25 mouse cellular contexts compared by ENCODE assay signal in genomic region chr17:82606642-82607175, GRCm38 (mm10).
DNase-seq lines count a peak whose midpoint lies in the region; ATAC-seq and TF ChIP-seq lines count a peak whose summit lies in the region.
"Had no signal": no experiment of that assay in that cellular context is flagged by ENCODE, and none has a peak within 500 bp of the region (broad histone marks: within the 10 kb centered on the region; RNA-seq: fewer than 3 reads in every experiment).

No protein-coding gene starts in this region.

- H3K4me2 ChIP-seq in embryonic facial prominence, embryonic 14.5 days (ENCODE audit: low read depth, low read length): no peak overlapping the region
- H3K4me2 ChIP-seq: embryonic facial prominence, embryonic 13.5 days; forebrain, embryonic 13.5 days; heart, embryonic 11.5 days; kidney, embryonic 15.5 days; limb, embryonic 12.5 days; liver, embryonic 13.5 days had no signal

- no peak overlapping the region for H3K27ac ChIP-seq in embryonic facial prominence, embryonic 14.5 days (replicated peaks; ENCODE audit: low read depth, low read length)
- no peak overlapping the region for H3K27ac ChIP-seq in embryonic facial prominence, embryonic 10.5 days (replicated peaks)
- H3K27ac ChIP-seq: embryonic facial prominence, embryonic 13.5 days; forebrain, embryonic 13.5 days; gastrocnemius, adult 2 months; kidney, embryonic 15.5 days; limb, embryonic 12.5 days; liver, embryonic 13.5 days; macrophage; midbrain, embryonic 10.5 days had no signal

- H3K4me1 ChIP-seq in embryonic facial prominence, embryonic 14.5 days (ENCODE audit: control insufficient read depth, insufficient read depth, low read length): no peaks in the 10 kb centered on the region
- H3K4me1 ChIP-seq in embryonic facial prominence, embryonic 10.5 days: no peaks in the 10 kb centered on the region
- H3K4me1 ChIP-seq: embryonic facial prominence, embryonic 13.5 days; forebrain, embryonic 13.5 days; kidney, embryonic 15.5 days; limb, embryonic 12.5 days; liver, embryonic 13.5 days; midbrain, embryonic 10.5 days had no signal

- no peaks in the 10 kb centered on the region for H3K27me3 ChIP-seq in embryonic facial prominence, embryonic 14.5 days (replicated peaks; ENCODE audit: control insufficient read depth, insufficient read depth, low read length)
- H3K27me3 ChIP-seq in embryonic facial prominence, embryonic 10.5 days (replicated peaks; ENCODE audit: low read depth, poor library complexity, severe bottlenecking): no peaks in the 10 kb centered on the region
- H3K27me3 ChIP-seq: embryonic facial prominence, embryonic 13.5 days; forebrain, embryonic 13.5 days; kidney, embryonic 15.5 days; limb, embryonic 12.5 days; liver, embryonic 13.5 days had no signal

- 56% methylated on average over 3 of the region's 3 CpGs for WGBS in embryonic facial prominence, embryonic 14.5 days
- 90% methylated on average over 3 of the region's 3 CpGs for WGBS in embryonic facial prominence, embryonic 10.5 days

- no peak for ATAC-seq in embryonic facial prominence, embryonic 14.5 days (ENCODE audit: low read depth)
- ATAC-seq: CD4-positive, CD25-positive, alpha-beta regulatory T cell, adult 4 months; forebrain, embryonic 13.5 days; hindbrain, embryonic 16.5 days; intestine, embryonic 16.5 days; midbrain, embryonic 16.5 days had no signal

- no peak overlapping the region for H3K4me3 ChIP-seq in embryonic facial prominence, embryonic 14.5 days (ENCODE audit: low read depth, low read length)
- no peak overlapping the region for H3K4me3 ChIP-seq in embryonic facial prominence, embryonic 10.5 days
- H3K4me3 ChIP-seq: embryonic facial prominence, embryonic 13.5 days; forebrain, embryonic 13.5 days; gastrocnemius, adult 2 months; kidney, embryonic 15.5 days; limb, embryonic 12.5 days; liver, embryonic 13.5 days; midbrain, embryonic 10.5 days had no signal

- no peaks in the 10 kb centered on the region for H3K9me3 ChIP-seq in embryonic facial prominence, embryonic 14.5 days (ENCODE audit: control insufficient read depth, low read length)
- H3K9me3 ChIP-seq in embryonic facial prominence, embryonic 10.5 days: no peaks in the 10 kb centered on the region
- H3K9me3 ChIP-seq: embryonic facial prominence, embryonic 13.5 days; forebrain, embryonic 13.5 days; kidney, embryonic 15.5 days; limb, embryonic 12.5 days; liver, embryonic 13.5 days; midbrain, embryonic 10.5 days had no signal

- no peak for TF ChIP-seq CTCF in brain, embryonic 14.5 days (IDR thresholded peaks at IDR 0.05; ENCODE audit: borderline replicate concordance, extremely low read depth, insufficient read depth, insufficient read length)

- H3K36me3 ChIP-seq in embryonic facial prominence, embryonic 14.5 days (ENCODE audit: control insufficient read depth, insufficient read depth, low read length): no peaks in the 10 kb centered on the region
- no peaks in the 10 kb centered on the region for H3K36me3 ChIP-seq in embryonic facial prominence, embryonic 10.5 days (replicated peaks)
- H3K36me3 ChIP-seq: embryonic facial prominence, embryonic 13.5 days; kidney, embryonic 15.5 days; limb, embryonic 12.5 days; liver, embryonic 13.5 days; midbrain, embryonic 10.5 days had no signal

- peak; percentile 43 for DNase-seq in embryonic facial prominence, embryonic 14.5 days (ENCODE audit: low spot score)
- DNase-seq in embryonic facial prominence, embryonic 10.5 days (ENCODE audit: low spot score): no peak
- peak; percentile 3 to 14 for DNase-seq in kidney, postnatal 4 days
- DNase-seq in kidney, adult 11 months: no peak
- DNase-seq in adrenal gland, adult 8-10 months: peak; percentile 11
- peak; percentile 7 for DNase-seq in brain, embryonic 14.5 days (ENCODE audit: low read depth)
- DNase-seq in heart, adult 11 months: no peak
- DNase-seq: cerebellum, adult 2 months; cerebellum, postnatal 25 days; gastrocnemius, adult 2 months; layer of hippocampus, postnatal 36 days; liver, embryonic 13.5 days; lung, adult 2 months; right cerebral cortex, postnatal 14 days had no signal

- no peak overlapping the region for H3K9ac ChIP-seq in embryonic facial prominence, embryonic 14.5 days (ENCODE audit: low read depth, low read length)
- H3K9ac ChIP-seq: embryonic facial prominence, embryonic 13.5 days; forebrain, embryonic 13.5 days; kidney, embryonic 15.5 days; limb, embryonic 12.5 days; liver, embryonic 13.5 days had no signal

- TF ChIP-seq POLR2A in brain, embryonic 14.5 days (IDR thresholded peaks at IDR 0.05; ENCODE audit: borderline replicate concordance, extremely low read depth, insufficient read depth, insufficient read length, poor library complexity, severe bottlenecking): no peak

Comparison
In these comparisons a context has a peak if more than half of its experiments do, and no peak if none do; other contexts are left out.
1. DNase-seq: peak in embryonic facial prominence, embryonic 14.5 days (single experiment), kidney, postnatal 4 days (2 of 2), adrenal gland, adult 8-10 months (single experiment) and brain, embryonic 14.5 days (single experiment); none in embryonic facial prominence, embryonic 10.5 days (single experiment), kidney, adult 11 months (single experiment) and heart, adult 11 months (single experiment).